Mouse (Mus musculus) MEL (cell line): ENCODE measurements around the gene Dydc1.

Source experiments
- EP300 ChIP-seq, 2 experiments: IDR thresholded peaks; 2 replicates each; pipeline ENCODE4 v1.6.1; 2011; ENCODE audit warnings: improper control_type of control experiment in 2 of 2, low read length in 2 of 2, low read depth in 1 of 2, mild to moderate bottlenecking in 1 of 2
- ZC3H11A ChIP-seq: IDR thresholded peaks from 2 replicates; pipeline ENCODE4 v1.6.1; 2012; ENCODE audit warnings: low read depth, mild to moderate bottlenecking, inconsistent platforms, low read length, improper control_type of control experiment

- TF ChIP-seq EP300 (IDR thresholded peaks at IDR 0.05; ENCODE audit: low read depth in 1 of 2, low read length in 2 of 2): no peak
- no peak for TF ChIP-seq ZC3H11A
Measured at GRCm38 (mm10) chr14:41070343-41070742, 2.4 kb upstream of the Dydc1 start.
